Mouse (Mus musculus): ENCODE results near the gene Parvb. TPM values are rescaled to one million over a fixed set of nuclear protein-coding genes. Genes with fewer than 3 reads are reported as not detected.

The Parvb gene
- total RNA-seq, 4 experiments from 2014 or later = 16.3 to 21.4 (median 19.9) TPM

DNA sequence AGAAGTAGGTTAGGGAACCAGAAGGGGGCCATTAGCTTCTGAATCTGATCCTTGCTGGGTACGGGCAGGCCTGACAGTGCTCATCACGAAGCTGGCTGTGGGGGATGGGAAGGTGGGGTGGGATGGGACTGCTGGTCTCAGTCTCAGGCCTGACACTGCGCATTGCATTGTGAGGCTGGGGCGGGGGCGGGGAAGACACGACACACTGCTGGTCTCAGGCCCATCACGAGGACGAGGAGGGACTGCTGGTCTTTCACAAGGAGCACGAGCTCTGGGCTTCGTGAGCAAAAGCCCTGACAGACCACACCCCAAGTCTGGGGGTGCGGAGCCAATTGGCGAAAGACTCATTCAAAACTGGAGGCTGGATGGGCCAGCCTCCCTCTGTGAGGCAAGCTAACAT, 93.9 kb downstream of the Parvb start:
- DNase-seq = no peak

DNA sequence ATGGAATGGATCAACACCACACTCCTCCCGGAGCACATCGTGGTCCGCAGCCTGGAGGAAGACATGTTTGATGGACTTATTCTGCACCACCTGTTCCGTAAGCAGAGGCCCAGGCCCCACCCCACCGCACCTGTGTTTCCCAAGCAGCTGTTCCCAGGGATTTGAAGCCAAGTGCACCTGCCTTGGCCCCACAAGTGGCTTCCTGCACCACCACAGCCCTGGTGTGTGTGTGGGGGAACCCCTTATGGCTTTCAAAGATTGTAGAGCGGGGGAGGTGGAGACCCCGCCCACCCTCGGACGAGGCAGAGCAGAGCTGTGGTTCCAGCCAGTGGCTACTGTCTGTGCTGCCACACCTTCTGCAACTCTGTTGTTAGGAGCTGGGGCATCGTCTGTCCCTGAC, 97.0 kb downstream of the Parvb start:
- DNase-seq = no peak

DNA sequence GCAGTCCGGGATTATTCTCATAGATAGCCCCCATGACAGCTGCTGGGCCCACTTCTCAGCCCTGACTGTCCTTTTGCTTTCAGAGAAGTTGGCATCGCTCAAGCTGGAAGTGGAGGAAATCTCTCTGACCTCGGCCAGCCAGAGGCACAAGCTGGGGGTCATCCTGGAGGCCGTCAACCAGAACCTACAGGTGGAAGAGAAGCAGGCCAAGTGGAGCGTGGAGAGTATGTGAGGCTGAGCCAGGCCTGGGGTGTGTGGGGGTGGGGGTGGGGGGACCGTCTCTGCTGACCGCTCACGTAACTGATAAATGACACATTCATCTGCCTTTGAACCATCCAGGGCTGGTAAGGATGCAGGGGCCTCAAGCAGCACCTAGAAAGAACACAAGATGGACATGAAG, 98.1 kb downstream of the Parvb start:
- DNase-seq = no peak

DNA sequence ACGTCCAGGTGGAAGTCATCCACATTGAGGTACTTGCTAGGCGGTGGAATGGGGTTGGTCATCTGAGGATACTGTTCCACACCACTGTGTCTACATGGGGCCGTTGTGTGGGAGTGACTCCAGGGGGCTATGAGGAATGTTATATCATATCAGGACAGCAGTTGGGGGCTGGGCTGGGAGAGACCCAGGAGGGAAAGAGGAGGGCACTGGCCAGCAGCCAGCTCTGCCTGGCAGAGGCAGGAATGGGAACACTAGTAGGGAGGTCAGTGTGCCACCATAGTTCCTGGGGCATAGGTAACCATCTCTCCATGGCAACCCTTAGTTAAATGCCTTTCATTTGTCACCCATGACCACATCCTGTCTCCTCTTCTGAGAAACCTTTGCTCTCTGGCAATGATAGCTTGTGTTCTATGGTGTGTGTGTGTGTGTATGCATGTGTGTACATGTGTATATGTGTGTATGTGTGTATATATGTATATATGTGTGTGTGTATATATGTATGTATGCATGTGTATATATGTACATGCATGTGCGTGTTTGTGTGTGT, 99.3 kb downstream of the Parvb start:
- no peak for DNase-seq

DNA sequence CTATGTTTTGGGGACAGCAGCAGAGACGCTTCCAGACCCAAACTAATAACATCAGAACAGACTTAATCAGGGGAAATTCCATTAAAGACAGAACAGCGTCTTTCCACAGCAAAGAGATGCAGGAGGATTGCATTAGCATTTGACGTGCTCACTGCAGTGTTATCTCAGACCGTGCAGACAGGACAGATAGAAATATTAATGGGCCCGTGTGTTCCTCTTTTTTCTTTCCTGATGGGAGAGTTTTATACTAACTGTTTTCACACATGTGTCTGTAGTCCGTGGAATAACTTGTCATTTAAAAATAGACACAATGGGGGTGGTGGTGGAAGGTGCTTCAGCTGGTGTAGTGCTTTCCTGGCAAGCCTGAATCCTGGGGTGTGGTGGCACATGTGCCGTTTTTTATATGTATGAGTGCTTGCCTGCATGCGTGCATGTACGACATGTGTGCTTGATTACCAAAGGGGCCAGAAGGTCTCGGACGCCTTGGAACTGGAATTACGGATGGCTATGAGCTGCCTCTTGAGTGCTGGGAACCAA, 104.5 kb downstream of the Parvb start:
- DNase-seq = no peak

DNA sequence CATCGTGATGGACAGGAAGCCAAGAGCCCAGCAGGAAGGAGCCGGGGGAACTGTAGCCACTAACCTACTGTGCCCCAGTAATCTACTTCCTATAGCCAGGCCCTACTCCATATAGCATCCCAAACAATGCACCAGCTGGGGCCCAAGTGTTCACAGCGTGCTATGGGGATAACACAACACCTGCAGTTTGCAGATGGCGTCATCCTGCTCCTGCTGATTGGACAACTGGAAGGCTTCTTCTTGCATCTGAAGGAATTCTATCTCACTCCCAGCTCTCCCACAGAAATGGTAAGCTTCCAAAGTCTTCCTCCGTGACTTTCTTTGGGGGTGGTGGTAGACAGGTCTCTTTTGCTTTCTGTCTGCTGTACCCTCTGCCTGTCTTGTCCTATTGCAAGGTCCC, 105.8 kb downstream of the Parvb start:
- DNase-seq = no peak

DNA sequence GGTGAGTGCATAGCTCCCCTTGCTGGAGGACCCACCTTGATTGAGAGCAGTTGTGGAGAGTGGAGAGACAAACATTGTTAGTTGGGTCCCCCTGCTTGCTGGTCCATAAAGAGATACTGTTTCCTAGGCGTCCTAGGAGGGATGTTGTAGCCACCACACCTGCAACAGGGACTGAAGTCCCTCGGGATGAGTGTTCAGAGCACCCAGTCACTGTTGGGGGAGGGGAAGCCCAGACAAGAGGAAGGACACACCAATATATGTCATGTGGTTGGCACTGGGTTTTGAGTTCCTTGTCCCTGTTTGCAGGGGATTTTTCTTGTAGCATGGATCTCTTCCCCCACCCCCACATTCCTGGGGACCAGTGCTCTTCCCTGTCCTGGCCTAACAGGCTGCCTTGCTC, 109.1 kb downstream of the Parvb start:
- no peak for DNase-seq

DNA sequence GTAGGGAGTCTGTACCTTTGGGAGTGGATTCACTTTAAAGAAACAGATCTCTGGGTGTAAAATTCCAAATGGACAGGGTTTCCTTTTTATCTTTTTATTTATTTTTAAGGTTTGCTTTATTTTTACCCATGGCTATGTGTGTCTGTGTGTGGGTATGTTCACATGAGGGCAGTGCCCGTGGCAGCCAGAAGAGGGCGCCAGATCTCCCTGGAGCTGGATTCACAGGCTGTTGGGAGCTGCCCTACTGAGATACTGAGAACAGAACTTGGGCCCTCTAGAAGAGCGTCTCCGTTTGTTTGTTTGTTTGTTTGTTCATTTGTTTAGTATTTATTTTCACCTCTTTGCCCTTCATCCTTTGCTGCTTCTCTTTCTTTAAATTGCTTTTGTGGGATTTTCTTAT, 116.9 kb downstream of the Parvb start:
- no peak for DNase-seq

DNA sequence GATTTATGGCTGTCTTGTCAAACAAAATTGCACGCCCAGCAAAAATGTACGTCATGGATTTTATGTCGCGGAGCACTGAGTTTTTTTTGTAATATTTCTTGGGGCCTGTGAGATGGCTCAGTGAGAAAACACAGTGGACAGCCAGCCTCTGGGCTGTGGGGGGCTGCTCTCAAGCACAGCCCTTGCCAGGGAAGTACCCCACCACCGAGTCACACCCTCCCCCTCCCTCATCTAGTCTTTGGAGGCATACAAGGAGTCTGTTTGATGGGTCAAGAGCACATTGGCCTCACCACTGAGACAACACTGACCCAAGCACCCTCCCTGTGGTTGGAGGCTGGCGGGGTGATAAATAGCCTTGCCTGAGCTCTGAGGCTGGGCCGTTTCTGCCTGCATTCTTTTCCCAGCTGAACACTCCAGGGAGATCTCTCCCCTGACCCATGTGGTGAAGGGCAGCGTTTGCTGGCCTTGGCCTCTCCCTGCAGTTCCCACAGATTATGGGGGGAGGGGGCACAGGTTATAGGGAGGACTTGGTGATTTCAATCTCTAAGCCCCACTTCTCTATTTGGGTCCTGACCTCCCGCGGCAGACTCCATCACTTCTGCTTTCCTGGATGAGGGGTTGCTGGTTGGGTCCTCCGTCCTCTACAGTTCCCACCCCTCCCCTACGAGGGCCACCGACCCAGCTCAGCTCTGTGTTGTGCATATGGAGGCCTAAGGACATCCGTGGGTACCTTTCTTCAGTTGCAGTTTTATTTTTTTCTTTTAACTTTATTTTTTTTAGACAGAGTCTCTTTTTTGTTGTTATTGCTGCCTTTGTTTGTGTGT, 118.3 kb downstream of the Parvb start:
- no peak for DNase-seq

DNA sequence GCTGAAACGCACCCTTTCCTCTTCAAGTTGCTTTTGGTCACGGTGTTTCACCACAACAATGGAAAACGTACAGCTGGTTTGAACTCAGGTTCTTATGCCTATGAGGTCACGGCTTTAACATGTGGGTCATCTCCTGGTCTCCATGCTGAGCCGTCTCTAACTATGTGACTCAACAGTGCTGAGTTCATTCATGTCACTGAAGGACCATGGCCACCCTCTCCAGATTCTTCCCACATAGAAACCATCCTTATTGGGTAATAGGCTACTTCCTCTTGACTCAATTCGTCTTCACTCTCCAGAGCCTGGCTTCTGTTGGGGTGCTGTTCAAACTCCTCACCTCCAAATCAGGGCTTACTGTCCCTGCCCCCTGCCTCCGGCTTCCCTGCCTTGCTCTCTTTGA, 119.5 kb downstream of the Parvb start:
- DNase-seq = no peak

DNA sequence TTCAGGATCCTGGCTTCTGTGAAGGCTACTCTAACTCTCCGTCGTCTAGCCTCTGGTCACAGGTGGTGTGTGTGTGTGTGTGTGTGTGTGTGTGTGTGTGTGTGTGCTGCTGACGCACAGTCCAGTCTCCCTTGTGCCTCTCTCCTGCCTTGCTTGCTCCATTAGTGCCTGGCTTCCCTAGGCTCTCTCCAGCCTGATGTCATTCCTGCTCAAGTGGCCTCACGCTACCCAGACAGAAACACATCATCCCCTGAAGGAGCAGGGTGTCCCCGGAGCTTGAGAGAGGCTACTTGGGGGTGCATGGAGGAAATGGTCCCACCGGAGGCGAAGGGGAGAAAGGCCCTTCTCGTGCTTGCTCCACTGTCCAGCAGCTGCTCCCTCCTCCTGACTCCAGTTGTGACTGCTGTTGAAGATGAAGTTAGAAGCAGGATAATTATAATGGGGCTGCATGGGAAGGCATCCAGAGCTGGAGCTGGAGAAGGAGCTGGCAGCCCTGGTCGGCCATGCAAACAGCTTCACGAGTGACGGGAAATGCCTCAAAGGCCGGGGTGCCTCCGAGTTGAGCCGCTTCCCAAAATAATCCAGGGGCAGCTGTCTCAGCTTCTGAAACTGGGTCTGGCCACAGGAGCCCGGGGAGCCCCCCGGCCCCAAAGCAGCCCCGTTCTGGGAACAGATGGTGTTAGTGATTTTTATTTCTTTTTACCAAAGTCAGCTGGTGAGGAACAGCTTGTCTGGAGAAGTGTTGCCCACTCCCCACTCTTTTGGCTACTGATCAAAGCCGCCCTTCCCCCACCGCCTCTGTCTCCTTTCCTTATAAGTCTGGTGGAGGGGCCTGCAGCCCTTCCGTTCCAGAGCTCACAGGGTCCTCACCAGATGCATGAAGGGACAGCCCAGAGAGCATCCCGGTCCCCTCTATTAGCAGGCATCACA, 120.3 kb downstream of the Parvb start:
- no peak for DNase-seq

DNA sequence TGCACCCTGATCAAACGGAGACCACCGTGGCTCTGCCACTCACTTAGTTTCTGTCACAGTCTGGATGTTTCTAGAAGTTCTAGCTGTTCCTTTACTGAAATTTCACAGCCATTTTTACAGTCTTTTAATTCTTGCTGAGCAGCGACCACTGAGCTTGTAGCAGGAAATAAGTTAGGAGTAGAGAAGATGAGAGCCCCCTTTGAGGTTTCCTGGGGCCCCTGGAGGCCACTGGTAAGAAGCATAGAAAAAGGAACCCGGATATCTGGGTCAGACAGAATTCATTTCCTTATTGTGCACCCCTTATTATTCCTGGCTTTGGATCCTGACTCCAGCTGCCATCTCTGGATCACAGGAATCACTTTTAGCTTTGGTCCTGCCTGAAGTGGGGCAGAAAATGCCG, 123.2 kb downstream of the Parvb start:
- no peak for DNase-seq

DNA sequence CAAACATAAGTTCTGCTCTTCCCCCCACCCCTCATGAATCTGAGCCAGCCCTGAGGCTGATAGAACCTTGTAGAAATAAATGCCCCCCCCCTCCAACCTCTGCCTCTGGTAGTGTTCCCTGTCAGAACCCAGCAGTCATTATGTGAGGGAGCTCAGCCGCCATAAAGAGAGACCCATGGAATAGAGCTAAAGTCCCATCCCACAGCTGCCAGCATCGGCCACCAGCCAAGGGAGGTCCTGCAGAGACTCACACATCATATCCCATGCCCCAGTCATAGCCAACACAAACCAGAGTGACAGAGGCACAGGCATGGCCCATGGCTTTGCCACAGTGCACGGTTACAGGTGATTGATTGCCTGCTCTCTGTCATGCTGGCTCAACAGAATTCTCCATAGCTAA, 132.9 kb downstream of the Parvb start:
- no peak for DNase-seq

Other genes with a start within 250 kb of the Parvb start
- gene Efcab6, start 166.7 kb upstream of the Parvb start, total RNA-seq (2022) = under 1 TPM in 1 of 4 experiments, not detected in 3; 0.38 TPM
- gene Sult4a1, start 126.3 kb upstream of the Parvb start, total RNA-seq (2022) = 1 to 10 TPM; 5.7 to 8.2 (median 6.0) TPM
- under 1 TPM in 1 of 4 experiments, not detected in 3; 0.13 TPM for gene Pnpla5, start 108.9 kb upstream of the Parvb start, total RNA-seq (2022)
- 100 to 1,000 TPM in 1 of 4 experiments, 10 to 100 TPM in 3; 14.6 to 106 (median 31.8) TPM for gene Pnpla3, start 64.2 kb upstream of the Parvb start, total RNA-seq (2022)
- gene Samm50, start 39.8 kb upstream of the Parvb start, total RNA-seq (2022) = 100 to 1,000 TPM; 125 to 142 (median 131) TPM
- gene Parvg, start 92.0 kb downstream of the Parvb start, total RNA-seq (2022) = 1 to 10 TPM; 3.1 to 9.0 (median 5.0) TPM
- 1 to 10 TPM; 1.4 to 3.1 (median 2.2) TPM for gene Shisal1, start 215.1 kb downstream of the Parvb start, total RNA-seq (2022)

Data from adrenal gland, adult 8-10 months (tissue).